Comparison of ENCODE assay signal across 19 mouse cellular contexts in the genomic region with DNA sequence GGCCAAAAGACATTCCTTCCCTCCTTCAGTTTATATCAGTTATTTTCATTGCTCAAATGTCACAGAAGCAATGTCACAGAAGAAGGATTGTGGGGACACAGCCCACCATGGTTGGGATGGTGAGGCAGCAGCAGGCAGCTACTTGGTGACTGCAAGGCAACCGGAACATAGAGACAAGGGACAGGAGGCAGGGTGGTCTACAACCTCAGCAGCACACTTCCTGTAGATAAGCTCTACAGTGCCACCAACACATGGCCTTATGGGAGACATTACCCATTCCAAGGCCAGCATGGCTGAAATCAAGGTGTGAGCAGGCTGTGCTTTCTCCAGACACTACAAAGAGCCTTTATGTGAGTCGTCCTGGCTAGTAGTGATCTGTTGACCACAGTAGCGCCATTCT. TPM values are rescaled to one million over a fixed set of nuclear protein-coding genes. Genes with fewer than 3 reads are reported as not detected.
DNase-seq lines count a peak whose midpoint lies in the region; ATAC-seq lines count a peak whose summit lies in the region.
"Had no signal": no experiment of that assay in that cellular context is flagged by ENCODE, and none has a peak within 500 bp of the region (broad histone marks: within the 10 kb centered on the region; RNA-seq: fewer than 3 reads in every experiment).

No protein-coding gene starts in this region.

- peak; percentile 54; the same call in 1 of the 2 replicates for ATAC-seq in common myeloid progenitor, adult 5-6 weeks (replicated peaks; ENCODE audit: low read depth, poor library complexity, severe bottlenecking)
- ATAC-seq: activated CD4-positive, CD25-positive, alpha-beta regulatory T cell, adult 4 months; forebrain, embryonic 13.5 days; Patski had no signal

- intact Hi-C loops in heart, postnatal 14 days (cut with DNase I): no loop called here

- peak; percentile 71 for DNase-seq in heart, adult 11 months
- no peak for DNase-seq in heart, postnatal 14 days
- DNase-seq in c-Kit-positive CD71-positive TER-119-positive erythroid progenitor cells, embryonic 14.5 days (ENCODE audit: low spot score): no peak
- DNase-seq in thymus, postnatal 14 days: no peak
- DNase-seq: adrenal gland, adult 8-10 months; adrenal gland, postnatal 14 days; adrenal gland, postnatal 36 days; cerebellum, adult 11 months; cerebellum, adult 18-20 months; cerebellum, adult 8-10 months; cerebellum, adult 9-11 months; cerebellum, postnatal 14 days; cerebellum, postnatal 36 days; forebrain, postnatal 0 days had no signal

RNA-seq across cellular contexts. Expression of a gene that starts 13.7 kb away (rescaled TPM):
- 10 to 100 TPM; 11.2 to 12.7 TPM for total RNA-seq in heart, postnatal 14 days (2021)
- 41.8 and 47.7 TPM in 2 replicates for total RNA-seq in common myeloid progenitor, adult 5-6 weeks (2017)

RNA-seq across cellular contexts. Expression of a gene that starts 22.7 kb away (rescaled TPM):
- total RNA-seq in heart, postnatal 14 days (2021): 100 to 1,000 TPM; 169 to 276 TPM
- not detected in 2 replicates for total RNA-seq in common myeloid progenitor, adult 5-6 weeks (2017)
- total RNA-seq: adrenal gland, adult 18-20 months; adrenal gland, adult 8-10 months; adrenal gland, postnatal 14 days; adrenal gland, postnatal 36 days had no signal

RNA-seq across cellular contexts. Expression of a gene that starts 39.9 kb away (rescaled TPM):
- under 1 TPM; 0.43 to 0.83 TPM for total RNA-seq in heart, postnatal 14 days (2021)
- not detected in 2 replicates for total RNA-seq in common myeloid progenitor, adult 5-6 weeks (2017)
- total RNA-seq: adrenal gland, adult 18-20 months had no signal

Comparison
In these comparisons a context has a peak if more than half of its experiments do, and no peak if none do; other contexts are left out.
1. RNA of a gene that starts 22.7 kb away (total RNA-seq): 169 to 276 TPM in heart, postnatal 14 days; not detected in common myeloid progenitor, adult 5-6 weeks; every median in the first group is over 100 times any median in the second.